Mouse (Mus musculus): Measurements from ENCODE around the gene Rbp7.

GRCm38 (mm10) chr4:149496612-149497011 lies 41.8 kb upstream of the Rbp7 start:
- no peak for TF ChIP-seq CTCF (IDR thresholded peaks at IDR 0.05; ENCODE audit: control insufficient read depth, insufficient read depth, insufficient read length)
- TF ChIP-seq CEBPB (IDR thresholded peaks at IDR 0.05; ENCODE audit: low read depth): no peak

Measured in C2C12 (cell line).